Mouse (Mus musculus): Measurements from ENCODE around the gene Rela. TPM values are rescaled to one million over a fixed set of nuclear protein-coding genes. Genes with fewer than 3 reads are reported as not detected.
"Not testable (repeated sequence)": the region's sequence is repeated elsewhere in the genome, so short reads cannot be mapped to it uniquely, and the experiment has no call there.

Gene Rela
- total and polyA plus RNA-seq, 2 experiments from 2014 or later = 22.9 to 26.3 TPM

- no peaks in the 10 kb centered on the region for H3K27me3 ChIP-seq (ENCODE audit: control insufficient read depth, insufficient read depth, low read length)
- no peaks in the 10 kb centered on the region for H3K9me3 ChIP-seq (replicated peaks; ENCODE audit: control insufficient read depth, low read length)
- DNase-seq (ENCODE audit: low spot score) = no peak
- H3K4me2 ChIP-seq (ENCODE audit: low read depth, low read length) = no peak overlapping the region
- WGBS = 76% methylated on average over 4 of the region's 4 CpGs
- H3K27ac ChIP-seq (ENCODE audit: low read depth) = no peak overlapping the region
- no peak overlapping the region for H3K4me3 ChIP-seq (ENCODE audit: low read depth, low read length)
- H3K4me1 ChIP-seq (ENCODE audit: control insufficient read depth, insufficient read depth) = no peaks in the 10 kb centered on the region
- H3K9ac ChIP-seq (replicated peaks; ENCODE audit: low read depth, low read length) = no peak overlapping the region
- ATAC-seq (ENCODE audit: insufficient read depth, low read depth) = no peak
- H3K36me3 ChIP-seq (replicated peaks; ENCODE audit: control insufficient read depth, insufficient read depth, low read length) = peaks cover 94% of the 10 kb centered on the region
- no peak for TF ChIP-seq CTCF (IDR thresholded peaks at IDR 0.05; ENCODE audit: low read depth)
- TF ChIP-seq EP300 (IDR thresholded peaks at IDR 0.05; ENCODE audit: low read depth) = no peak
Measured at GRCm38 (mm10) chr19:5680432-5680831, 43.1 kb downstream of the Rela start.

GRCm38 (mm10) chr19:5684236-5684635 is 47.0 kb downstream of the Rela start:
- Histone ChIP-seq H3K27ac (ENCODE audit: low read depth) (no peak overlapping the region), H3K27me3 (ENCODE audit: control insufficient read depth, insufficient read depth, low read length) (no peaks in the 10 kb centered on the region), H3K9me3 (replicated peaks; ENCODE audit: control insufficient read depth, low read length) (no peaks in the 10 kb centered on the region), H3K4me2 (ENCODE audit: low read depth, low read length) (no peak overlapping the region), H3K9ac (replicated peaks; ENCODE audit: low read depth, low read length) (no peak overlapping the region), H3K4me1 (ENCODE audit: control insufficient read depth, insufficient read depth) (peaks cover 4% of the 10 kb centered on the region; the same call in 1 of the 2 replicates), H3K4me3 (ENCODE audit: low read depth, low read length) (no peak overlapping the region), H3K36me3 (replicated peaks; ENCODE audit: control insufficient read depth, insufficient read depth, low read length) (peaks cover 75% of the 10 kb centered on the region)
- no peak for ATAC-seq (ENCODE audit: insufficient read depth, low read depth)
- no peak for DNase-seq (ENCODE audit: low spot score)
- TF ChIP-seq CTCF (IDR thresholded peaks at IDR 0.05; ENCODE audit: low read depth) (no peak), EP300 (IDR thresholded peaks at IDR 0.05; ENCODE audit: low read depth) (no peak)
- WGBS = 90% methylated on average over 12 of the region's 12 CpGs

- H3K27me3 ChIP-seq (ENCODE audit: control insufficient read depth, insufficient read depth, low read length) = no peaks in the 10 kb centered on the region
- H3K4me1 ChIP-seq (ENCODE audit: control insufficient read depth, insufficient read depth) = peaks cover 4% of the 10 kb centered on the region; the same call in 1 of the 2 replicates
- no peak for DNase-seq (ENCODE audit: low spot score)
- WGBS = 85% methylated on average over 13 of the region's 13 CpGs
- TF ChIP-seq EP300 (IDR thresholded peaks at IDR 0.05; ENCODE audit: low read depth) (no peak), CTCF (IDR thresholded peaks at IDR 0.05; ENCODE audit: low read depth) (no peak)
- H3K4me2 ChIP-seq (ENCODE audit: low read depth, low read length) = no peak overlapping the region
- H3K36me3 ChIP-seq (replicated peaks; ENCODE audit: control insufficient read depth, insufficient read depth, low read length) = peaks cover 67% of the 10 kb centered on the region
- no peak overlapping the region for H3K9ac ChIP-seq (replicated peaks; ENCODE audit: low read depth, low read length)
- H3K27ac ChIP-seq (ENCODE audit: low read depth) = no peak overlapping the region
- H3K4me3 ChIP-seq (ENCODE audit: low read depth, low read length) = no peak overlapping the region
- ATAC-seq (ENCODE audit: insufficient read depth, low read depth) = no peak
- no peaks in the 10 kb centered on the region for H3K9me3 ChIP-seq (replicated peaks; ENCODE audit: control insufficient read depth, low read length)
Measured at GRCm38 (mm10) chr19:5684985-5685384, 47.7 kb downstream of the Rela start.

- Histone ChIP-seq H3K9me3 (replicated peaks; ENCODE audit: control insufficient read depth, low read length) (no peaks in the 10 kb centered on the region), H3K4me3 (ENCODE audit: low read depth, low read length) (no peak overlapping the region), H3K4me2 (ENCODE audit: low read depth, low read length) (no peak overlapping the region), H3K4me1 (ENCODE audit: control insufficient read depth, insufficient read depth) (peaks cover 4% of the 10 kb centered on the region; the same call in 1 of the 2 replicates), H3K27me3 (ENCODE audit: control insufficient read depth, insufficient read depth, low read length) (no peaks in the 10 kb centered on the region), H3K9ac (replicated peaks; ENCODE audit: low read depth, low read length) (no peak overlapping the region), H3K36me3 (replicated peaks; ENCODE audit: control insufficient read depth, insufficient read depth, low read length) (peaks cover 63% of the 10 kb centered on the region), H3K27ac (ENCODE audit: low read depth) (no peak overlapping the region)
- ATAC-seq (ENCODE audit: insufficient read depth, low read depth) (no peak), DNase-seq (ENCODE audit: low spot score) (no peak)
- TF ChIP-seq CTCF (IDR thresholded peaks at IDR 0.05; ENCODE audit: low read depth) (no peak), EP300 (IDR thresholded peaks at IDR 0.05; ENCODE audit: low read depth) (no peak)
- 91% methylated on average over 19 of the region's 19 CpGs for WGBS
Measured at GRCm38 (mm10) chr19:5685431-5685830, 48.1 kb downstream of the Rela start.

GRCm38 (mm10) chr19:5685861-5686260 is 48.6 kb downstream of the Rela start:
- no peak overlapping the region for H3K4me3 ChIP-seq (ENCODE audit: low read depth, low read length)
- peaks cover 4% of the 10 kb centered on the region; the same call in 1 of the 2 replicates for H3K4me1 ChIP-seq (ENCODE audit: control insufficient read depth, insufficient read depth)
- H3K27ac ChIP-seq (ENCODE audit: low read depth) = no peak overlapping the region
- 91% methylated on average over 11 of the region's 11 CpGs for WGBS
- no peaks in the 10 kb centered on the region for H3K27me3 ChIP-seq (ENCODE audit: control insufficient read depth, insufficient read depth, low read length)
- H3K9ac ChIP-seq (replicated peaks; ENCODE audit: low read depth, low read length) = no peak overlapping the region
- TF ChIP-seq EP300 (IDR thresholded peaks at IDR 0.05; ENCODE audit: low read depth) = no peak
- TF ChIP-seq CTCF (IDR thresholded peaks at IDR 0.05; ENCODE audit: low read depth) = no peak
- DNase-seq (ENCODE audit: low spot score) (no peak), ATAC-seq (ENCODE audit: insufficient read depth, low read depth) (no peak)
- H3K9me3 ChIP-seq (replicated peaks; ENCODE audit: control insufficient read depth, low read length) = no peaks in the 10 kb centered on the region
- no peak overlapping the region for H3K4me2 ChIP-seq (ENCODE audit: low read depth, low read length)
- peaks cover 60% of the 10 kb centered on the region for H3K36me3 ChIP-seq (replicated peaks; ENCODE audit: control insufficient read depth, insufficient read depth, low read length)

GRCm38 (mm10) chr19:5686437-5686836 is 49.2 kb downstream of the Rela start:
- Histone ChIP-seq H3K4me2 (ENCODE audit: low read depth, low read length) (no peak overlapping the region), H3K4me1 (ENCODE audit: control insufficient read depth, insufficient read depth) (peaks cover 9% of the 10 kb centered on the region; the same call in 1 of the 2 replicates), H3K27me3 (ENCODE audit: control insufficient read depth, insufficient read depth, low read length) (no peaks in the 10 kb centered on the region), H3K9ac (replicated peaks; ENCODE audit: low read depth, low read length) (no peak overlapping the region), H3K9me3 (replicated peaks; ENCODE audit: control insufficient read depth, low read length) (no peaks in the 10 kb centered on the region), H3K27ac (ENCODE audit: low read depth) (no peak overlapping the region), H3K4me3 (ENCODE audit: low read depth, low read length) (no peak overlapping the region), H3K36me3 (replicated peaks; ENCODE audit: control insufficient read depth, insufficient read depth, low read length) (peaks cover 57% of the 10 kb centered on the region)
- no peak for DNase-seq (ENCODE audit: low spot score)
- WGBS = 77% methylated on average over 13 of the region's 13 CpGs
- TF ChIP-seq EP300 (IDR thresholded peaks at IDR 0.05; ENCODE audit: low read depth) = no peak
- TF ChIP-seq CTCF (IDR thresholded peaks at IDR 0.05; ENCODE audit: low read depth) = no peak
- ATAC-seq (ENCODE audit: insufficient read depth, low read depth) = no peak

- DNase-seq (ENCODE audit: low spot score); H3K4me2 ChIP-seq (ENCODE audit: low read depth, low read length); H3K27me3 ChIP-seq (ENCODE audit: control insufficient read depth, insufficient read depth, low read length); H3K4me3 ChIP-seq (ENCODE audit: low read depth, low read length); ATAC-seq (ENCODE audit: insufficient read depth, low read depth); H3K9me3 ChIP-seq (replicated peaks; ENCODE audit: control insufficient read depth, low read length); H3K9ac ChIP-seq (replicated peaks; ENCODE audit: low read depth, low read length); H3K27ac ChIP-seq (ENCODE audit: low read depth): not testable (repeated sequence)
- WGBS = 90% methylated on average over 12 of the region's 12 CpGs
- H3K36me3 ChIP-seq (replicated peaks; ENCODE audit: control insufficient read depth, insufficient read depth, low read length) = peaks cover 54% of the 10 kb centered on the region
- H3K4me1 ChIP-seq (ENCODE audit: control insufficient read depth, insufficient read depth) = peaks cover 10% of the 10 kb centered on the region
Measured at GRCm38 (mm10) chr19:5686954-5687353, 49.7 kb downstream of the Rela start.

All from heart, postnatal 0 days (tissue).